Mouse (Mus musculus) intestine, postnatal 0 days (tissue): ENCODE data around the gene Dab1. TPM values are rescaled to one million over a fixed set of nuclear protein-coding genes. Genes with fewer than 3 reads are reported as not detected.

Source experiments
- ATAC-seq: fragments of 200-750 bp; cut with Nextera tagmentation; 2 replicates; pipeline ENCODE4 v1.8.0; 2017; ENCODE audit warnings: mild to moderate bottlenecking, moderate TSS enrichment, moderate library complexity
- H3K27ac ChIP-seq: fragments of 300-500 bp; sonication (generic); 2 replicates; pipeline ENCODE4 v1.5.1; 2014; ENCODE audit warnings: mild to moderate bottlenecking, low read depth, low read length, moderate library complexity
- H3K27me3 ChIP-seq: fragments of 300-500 bp; sonication (generic); replicated peaks from 2 replicates; pipeline ENCODE4 v1.6.1; 2014; ENCODE audit warnings: low read length, mixed read lengths; ENCODE audit not compliant: control insufficient read depth, insufficient read depth
- H3K36me3 ChIP-seq: fragments of 300-500 bp; sonication (generic); 2 replicates; pipeline ENCODE4 v1.6.1; 2014; ENCODE audit warnings: mild to moderate bottlenecking, moderate library complexity; ENCODE audit not compliant: control insufficient read depth, insufficient read depth
- H3K4me1 ChIP-seq: fragments of 300-500 bp; sonication (generic); replicated peaks from 2 replicates; pipeline ENCODE4 v1.6.1; 2014; ENCODE audit warnings: antibody characterized with exemption, low read length, mixed read lengths; ENCODE audit not compliant: control insufficient read depth, insufficient read depth
- H3K4me2 ChIP-seq: fragments of 300-500 bp; sonication (generic); replicated peaks from 2 replicates; pipeline ENCODE4 v1.6.1; 2014; ENCODE audit warnings: low read depth, mild to moderate bottlenecking, moderate library complexity
- H3K4me3 ChIP-seq: fragments of 300-500 bp; sonication (generic); 2 replicates; pipeline ENCODE4 v1.5.1; 2014; ENCODE audit warnings: low read depth, low read length
- H3K9ac ChIP-seq: fragments of 300-500 bp; sonication (generic); 2 replicates; pipeline ENCODE4 v1.6.1; 2014; ENCODE audit warnings: mild to moderate bottlenecking, low read depth, low read length
- H3K9me3 ChIP-seq: fragments of 300-500 bp; sonication (generic); 2 replicates; pipeline ENCODE4 v1.6.1; 2016; ENCODE audit warnings: mixed run types; ENCODE audit not compliant: control insufficient read depth
- CTCF ChIP-seq: sonication (generic); IDR thresholded peaks from 2 replicates; pipeline ENCODE4 v1.5.1; 2016; ENCODE audit warnings: low read depth, mild to moderate bottlenecking, control low read depth, antibody characterized with exemption, moderate library complexity
- WGBS: fragments of 180-500 bp; shearing (Covaris S2); extraction: QIAGEN DNeasy Blood & Tissue Kit; methylation state at CpG from one replicate; pipeline ENCODE4 v1.1.7; 2014; 5-methylcytosine and 5-hydroxymethylcytosine counted together
- polyA plus RNA-seq: library from polyadenylated mRNA; unstranded; fragments of >200 nt; fragmentation: Nextera tagmentation; extraction: Ambion mirVana; gene quantifications from 2 replicates; pipeline ENCODE4 v1.2.1, GENCODE M21; 2015

The Dab1 gene
- polyA plus RNA-seq, 1 experiment from 2014 or later: 61.3 TPM

DNA sequence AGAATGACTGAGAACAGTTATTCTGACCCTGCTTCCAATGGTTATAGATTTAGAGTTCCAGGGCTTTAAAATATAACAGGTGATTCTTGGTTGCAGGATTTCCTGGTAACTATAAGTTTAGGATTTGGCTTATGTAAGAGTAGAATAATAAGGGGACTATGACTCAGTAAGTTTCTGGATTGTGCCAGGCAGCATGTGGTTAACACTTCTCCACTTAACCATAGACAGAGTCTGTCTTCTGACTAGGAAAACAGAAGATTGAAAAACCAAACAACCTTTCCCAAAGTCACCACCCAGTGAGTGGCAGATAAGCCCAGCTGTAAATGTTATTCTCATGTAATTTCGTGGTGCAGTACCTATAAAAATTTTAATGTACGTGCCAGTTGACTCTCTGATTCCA, 688.6 kb downstream of the Dab1 start:
- Histone ChIP-seq H3K27me3 (no peaks in the 10 kb centered on the region), H3K4me1 (no peaks in the 10 kb centered on the region), H3K4me2 (no peak overlapping the region), H3K9me3 (no peaks in the 10 kb centered on the region), H3K4me3 (no peak overlapping the region), H3K27ac (no peak overlapping the region), H3K9ac (no peak overlapping the region), H3K36me3 (no peaks in the 10 kb centered on the region)
- WGBS: 57% methylated on average over 2 of the region's 2 CpGs
- TF ChIP-seq CTCF: no peak
- ATAC-seq: no peak

GRCm38 (mm10) chr4:104326221-104326620, 707.1 kb downstream of the Dab1 start:
- Histone ChIP-seq H3K9ac (no peak overlapping the region), H3K4me2 (no peak overlapping the region), H3K27ac (no peak overlapping the region), H3K9me3 (no peaks in the 10 kb centered on the region), H3K36me3 (no peaks in the 10 kb centered on the region), H3K27me3 (no peaks in the 10 kb centered on the region), H3K4me1 (no peaks in the 10 kb centered on the region), H3K4me3 (no peak overlapping the region)
- 74% methylated on average over 5 of the region's 5 CpGs for WGBS
- ATAC-seq: no peak
- no peak for TF ChIP-seq CTCF

GRCm38 (mm10) chr4:104331896-104332295, 712.7 kb downstream of the Dab1 start:
- H3K27me3 ChIP-seq: no peaks in the 10 kb centered on the region
- ATAC-seq: no peak
- H3K36me3 ChIP-seq: no peaks in the 10 kb centered on the region
- no peak overlapping the region for H3K9ac ChIP-seq
- H3K4me1 ChIP-seq: no peaks in the 10 kb centered on the region
- no peak overlapping the region for H3K27ac ChIP-seq
- no peak overlapping the region for H3K4me2 ChIP-seq
- no peak for TF ChIP-seq CTCF
- H3K4me3 ChIP-seq: no peak overlapping the region
- no peaks in the 10 kb centered on the region for H3K9me3 ChIP-seq
- WGBS: 39% methylated on average over 6 of the region's 6 CpGs

DNA sequence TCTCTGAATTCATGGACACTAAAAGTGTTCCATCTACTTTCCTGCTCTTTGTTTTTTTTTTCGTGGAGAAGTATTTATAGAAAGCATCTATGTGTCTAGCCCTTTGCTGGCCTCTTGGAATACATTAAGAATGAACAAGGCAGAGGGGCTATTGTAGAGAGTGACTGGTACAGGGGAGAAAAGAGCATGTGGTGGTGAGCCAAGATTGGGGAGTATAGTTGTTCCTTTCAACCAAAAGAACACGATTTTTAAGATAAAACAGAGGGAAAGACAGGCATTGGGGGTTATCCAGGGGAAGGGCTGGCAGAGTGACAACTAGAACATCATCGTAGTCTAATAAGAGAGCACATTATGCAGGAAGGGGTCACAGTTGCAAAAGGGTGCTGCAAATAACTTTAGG, 713.2 kb downstream of the Dab1 start:
- 59% methylated on average over 3 of the region's 3 CpGs for WGBS
- no peak overlapping the region for H3K4me2 ChIP-seq
- no peak for TF ChIP-seq CTCF

GRCm38 (mm10) chr4:104337279-104337678, 718.1 kb downstream of the Dab1 start:
- H3K27ac ChIP-seq: no peak overlapping the region
- no peaks in the 10 kb centered on the region for H3K4me1 ChIP-seq
- no peaks in the 10 kb centered on the region for H3K9me3 ChIP-seq
- ATAC-seq: no peak
- TF ChIP-seq CTCF: no peak
- no peak overlapping the region for H3K4me2 ChIP-seq
- no peak overlapping the region for H3K4me3 ChIP-seq
- 80% methylated on average over 10 of the region's 10 CpGs for WGBS
- H3K36me3 ChIP-seq: no peaks in the 10 kb centered on the region
- no peaks in the 10 kb centered on the region for H3K27me3 ChIP-seq
- H3K9ac ChIP-seq: no peak overlapping the region

More for the DNA sequence above, 713.2 kb downstream of the Dab1 start:
- Histone ChIP-seq H3K27me3 (no peaks in the 10 kb centered on the region), H3K4me3 (no peak overlapping the region), H3K36me3 (no peaks in the 10 kb centered on the region), H3K9ac (no peak overlapping the region), H3K27ac (no peak overlapping the region), H3K4me1 (no peaks in the 10 kb centered on the region), H3K9me3 (no peaks in the 10 kb centered on the region)
- no peak for ATAC-seq

GRCm38 (mm10) chr4:104338382-104338781, 719.2 kb downstream of the Dab1 start:
- TF ChIP-seq CTCF: no peak
- no peak for ATAC-seq
- Histone ChIP-seq H3K36me3 (no peaks in the 10 kb centered on the region), H3K9ac (no peak overlapping the region), H3K4me1 (no peaks in the 10 kb centered on the region), H3K9me3 (no peaks in the 10 kb centered on the region), H3K27me3 (no peaks in the 10 kb centered on the region), H3K27ac (no peak overlapping the region), H3K4me3 (no peak overlapping the region), H3K4me2 (no peak overlapping the region)
- 93% methylated on average over 2 of the region's 2 CpGs for WGBS

- no peak overlapping the region for H3K4me3 ChIP-seq
- no peaks in the 10 kb centered on the region for H3K9me3 ChIP-seq
- TF ChIP-seq CTCF: no peak
- no peak overlapping the region for H3K27ac ChIP-seq
- H3K4me1 ChIP-seq: no peaks in the 10 kb centered on the region
- WGBS: 11% methylated on average over 1 of the region's 1 CpGs
- H3K9ac ChIP-seq: no peak overlapping the region
- no peaks in the 10 kb centered on the region for H3K27me3 ChIP-seq
- no peak overlapping the region for H3K4me2 ChIP-seq
- ATAC-seq: no peak
- H3K36me3 ChIP-seq: no peaks in the 10 kb centered on the region
Measured at GRCm38 (mm10) chr4:104361345-104361744, 742.2 kb downstream of the Dab1 start.
